Mouse (Mus musculus) inflammation-experienced regulatory T-cells, adult 6 months (primary cell): ENCODE data around the gene Vmn1r174. TPM values are rescaled to one million over a fixed set of nuclear protein-coding genes. Genes with fewer than 3 reads are reported as not detected.
"Not testable (repeated sequence)": the region's sequence is repeated elsewhere in the genome, so short reads cannot be mapped to it uniquely, and the experiment has no call there.

Experiments
- ATAC-seq: one replicate; pipeline ENCODE4 v1.8.0; 2017
- polyA plus RNA-seq, 3 experiments: library from polyadenylated mRNA; unstranded; fragments of 100-300 nt; shearing (Covaris generic); gene quantifications; one replicate each; pipeline ENCODE4 v1.2.1; 2017

The Vmn1r174 gene
- under 1 TPM in 1 of 3 experiments, not detected in 2; 0.05 TPM for polyA plus RNA-seq

DNA sequence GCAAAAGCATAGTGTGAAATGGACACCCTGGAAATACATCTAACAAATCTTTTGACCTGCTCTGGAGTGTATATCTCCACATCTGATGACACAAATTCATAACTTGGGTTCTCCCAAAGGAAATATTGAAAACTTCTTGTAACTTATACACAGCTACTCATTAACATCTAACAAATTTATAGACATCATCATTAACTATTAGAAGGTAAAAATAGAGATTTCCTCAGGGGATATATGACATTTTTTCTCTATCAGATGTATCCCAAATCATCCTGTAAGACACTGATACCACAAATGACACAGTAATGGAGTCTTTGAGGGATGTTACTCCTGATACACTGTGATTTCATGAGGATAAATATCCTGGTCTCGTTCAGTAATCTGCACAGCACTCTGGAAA is at the start of gene Vmn1r174:
Vmn1r174 (plus strand) TSS at position 301 of the 400 bp plus-strand sequence.
- ATAC-seq: not testable (repeated sequence)

DNA sequence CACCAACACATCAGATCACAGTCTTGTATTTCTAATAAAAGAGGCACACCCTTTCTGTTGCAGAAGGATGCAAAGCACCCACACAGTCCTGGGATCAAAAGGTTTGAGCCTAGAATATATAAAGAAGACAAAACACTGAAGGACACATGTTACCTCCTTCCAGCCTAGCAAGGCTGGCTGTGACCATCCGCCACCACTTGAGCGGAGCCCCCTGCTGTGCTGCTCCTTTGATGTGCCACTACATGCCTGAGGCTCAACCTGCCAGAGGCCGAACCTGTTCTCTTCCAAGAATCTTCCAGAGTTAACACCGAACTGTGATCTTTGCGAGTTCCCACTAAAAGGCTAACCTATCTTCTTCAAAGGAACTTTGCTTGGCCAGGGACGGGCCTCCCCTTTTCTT is 32.5 kb downstream of the Vmn1r174 start:
- no peak for ATAC-seq

DNA sequence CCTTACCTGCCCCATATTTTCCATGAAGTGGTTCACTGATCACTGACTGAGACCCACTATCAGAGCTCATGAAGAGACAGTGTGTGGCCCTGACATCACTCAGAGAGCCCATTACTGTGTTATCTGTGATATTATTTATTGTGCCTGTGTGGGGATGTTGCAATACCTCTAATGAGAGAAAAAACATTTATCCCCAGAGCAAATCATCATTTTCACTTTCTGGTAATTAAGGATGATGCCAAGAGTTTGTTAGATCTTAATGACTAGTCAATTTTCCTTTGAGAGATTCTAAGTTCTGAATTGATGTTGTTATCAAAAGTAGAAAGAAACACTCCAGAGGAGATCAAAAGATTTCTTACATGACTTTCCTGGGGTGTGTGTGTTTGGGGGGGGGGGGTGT is 58.5 kb downstream of the Vmn1r174 start, which contains the start of gene Vmn1r175:
Vmn1r175 (minus strand) TSS at position 101 of the 400 bp plus-strand sequence.
- not testable (repeated sequence) for ATAC-seq

Other genes starting within 250 kb of the Vmn1r174 start
- gene Vmn1r167, start 245.1 kb upstream of the Vmn1r174 start, polyA plus RNA-seq: not detected
- not detected for gene Vmn1r168, start 212.5 kb upstream of the Vmn1r174 start, polyA plus RNA-seq
- not detected for gene Vmn1r169, start 176.7 kb upstream of the Vmn1r174 start, polyA plus RNA-seq
- gene Vmn1r170, start 146.1 kb upstream of the Vmn1r174 start, polyA plus RNA-seq: not detected
- gene Vmn1r171, start 121.5 kb upstream of the Vmn1r174 start, polyA plus RNA-seq: not detected
- not detected for gene Vmn1r172, start 94.0 kb upstream of the Vmn1r174 start, polyA plus RNA-seq
- gene Vmn1r173, start 51.6 kb upstream of the Vmn1r174 start, polyA plus RNA-seq: under 1 TPM in 1 of 3 experiments, not detected in 2; 0.06 TPM
- gene Vmn1r175, start 58.4 kb downstream of the Vmn1r174 start, polyA plus RNA-seq: not detected
- not detected for gene Vmn1r176, start 85.1 kb downstream of the Vmn1r174 start, polyA plus RNA-seq
- gene Vmn1r177, start 114.2 kb downstream of the Vmn1r174 start, polyA plus RNA-seq: not detected
- not detected for gene Vmn1r178, start 139.7 kb downstream of the Vmn1r174 start, polyA plus RNA-seq
- not detected for gene Vmn1r179, start 174.7 kb downstream of the Vmn1r174 start, polyA plus RNA-seq
- gene Vmn1r180, start 198.4 kb downstream of the Vmn1r174 start, polyA plus RNA-seq: not detected
- not detected for gene Vmn1r181, start 222.3 kb downstream of the Vmn1r174 start, polyA plus RNA-seq
- gene V1rd19, start 249.4 kb downstream of the Vmn1r174 start, polyA plus RNA-seq: not detected